In the genomic region with DNA sequence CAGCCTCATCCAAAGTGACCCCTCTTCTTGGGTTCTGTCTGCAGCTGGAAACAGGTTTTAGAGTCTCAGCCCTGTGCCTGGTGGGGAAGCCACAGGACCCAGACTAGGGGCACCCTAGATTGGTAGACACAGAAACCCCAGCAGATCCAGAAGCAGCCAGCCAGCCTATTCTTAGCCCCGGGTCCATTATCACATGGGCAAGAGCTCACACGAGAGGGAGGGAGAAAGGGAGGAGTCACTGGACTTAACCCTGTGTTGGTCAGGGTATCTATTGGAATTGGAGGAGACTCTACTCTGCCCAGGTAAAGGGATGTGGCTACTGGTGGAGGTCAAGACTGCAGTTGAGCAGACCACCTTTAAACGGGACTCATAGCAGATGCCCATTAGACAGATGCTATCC, we compare ENCODE assay signal across 16 mouse cellular contexts.
A peak's percentile ranks its signal among the peaks of the same experiment; 100 is the strongest.
DNase-seq lines count a peak whose midpoint lies in the region; ATAC-seq and TF ChIP-seq lines count a peak whose summit lies in the region.
"Had no signal": no experiment of that assay in that cellular context is flagged by ENCODE, and none has a peak within 500 bp of the region (broad histone marks: within the 10 kb centered on the region; RNA-seq: fewer than 3 reads in every experiment).

No protein-coding gene starts in this region.

- no peak overlapping the region for H3K4me3 ChIP-seq in heart, embryonic 13.5 days
- no peak overlapping the region for H3K4me3 ChIP-seq in lung, embryonic 16.5 days (ENCODE audit: low read length)
- H3K4me3 ChIP-seq in heart, embryonic 16.5 days (ENCODE audit: low read length): no peak overlapping the region
- peak overlapping the region; percentile 34 for H3K4me3 ChIP-seq in myocyte
- H3K4me3 ChIP-seq: embryonic facial prominence, embryonic 15.5 days; forebrain, embryonic 13.5 days; gastrocnemius, adult 2 months; neural tube, embryonic 15.5 days had no signal

- H3K27ac ChIP-seq in heart, embryonic 13.5 days (replicated peaks): peak overlapping the region; percentile 89
- peak overlapping the region; percentile 94 for H3K27ac ChIP-seq in lung, embryonic 16.5 days (ENCODE audit: low read length)
- peak overlapping the region; percentile 92 for H3K27ac ChIP-seq in heart, embryonic 16.5 days (ENCODE audit: low read length)
- H3K27ac ChIP-seq: embryonic facial prominence, embryonic 15.5 days; forebrain, embryonic 13.5 days; gastrocnemius, adult 2 months; neural tube, embryonic 15.5 days; stomach, postnatal 0 days had no signal

- peak overlapping the region; percentile 65 for H3K9ac ChIP-seq in heart, embryonic 13.5 days
- H3K9ac ChIP-seq in lung, embryonic 16.5 days (ENCODE audit: low read length): peak overlapping the region; percentile 39; the same call in 1 of the 2 replicates
- peak overlapping the region; percentile 49 for H3K9ac ChIP-seq in heart, embryonic 16.5 days (ENCODE audit: low read length)
- H3K9ac ChIP-seq: embryonic facial prominence, embryonic 15.5 days; forebrain, embryonic 13.5 days; neural tube, embryonic 15.5 days had no signal

- no peak for ATAC-seq in heart, embryonic 13.5 days (ENCODE audit: extremely low read depth, insufficient number of reproducible peaks, low FRiP score, low TSS enrichment)
- no peak for ATAC-seq in lung, embryonic 16.5 days (ENCODE audit: low read depth)
- peak; percentile 38; the same call in 1 of the 2 replicates for ATAC-seq in heart, embryonic 16.5 days (replicated peaks; ENCODE audit: extremely low read depth, insufficient read depth, low FRiP score)
- ATAC-seq: activated CD4-positive, CD25-positive, alpha-beta regulatory T cell, adult 4 months; CD4-positive, CD25-positive, alpha-beta regulatory T cell, adult 4 months; forebrain, embryonic 13.5 days had no signal

- peaks cover 91% of the 10 kb centered on the region for H3K4me1 ChIP-seq in heart, embryonic 13.5 days
- peaks cover 55% of the 10 kb centered on the region for H3K4me1 ChIP-seq in lung, embryonic 16.5 days (replicated peaks; ENCODE audit: control insufficient read depth, insufficient read depth, low read length)
- peaks cover 66% of the 10 kb centered on the region for H3K4me1 ChIP-seq in heart, embryonic 16.5 days (ENCODE audit: control insufficient read depth, insufficient read depth, low read length)

- H3K4me2 ChIP-seq in heart, embryonic 13.5 days: peak overlapping the region; percentile 51
- H3K4me2 ChIP-seq in lung, embryonic 16.5 days (ENCODE audit: low read depth, low read length): 0 out of 2 replicates have a peak overlapping the region, but pooled peaks have one; percentile 6
- H3K4me2 ChIP-seq in heart, embryonic 16.5 days (ENCODE audit: low read depth, low read length): peak overlapping the region; percentile 48
- peak overlapping the region; percentile 61 for H3K4me2 ChIP-seq in myocyte (ENCODE audit: low read depth)
- H3K4me2 ChIP-seq: forebrain, embryonic 13.5 days; neural tube, embryonic 15.5 days had no signal

- no peaks in the 10 kb centered on the region for H3K9me3 ChIP-seq in heart, embryonic 13.5 days
- H3K9me3 ChIP-seq in lung, embryonic 16.5 days (ENCODE audit: control insufficient read depth, low read length): no peaks in the 10 kb centered on the region
- H3K9me3 ChIP-seq in heart, embryonic 16.5 days (replicated peaks; ENCODE audit: control insufficient read depth, low read length): no peaks in the 10 kb centered on the region
- H3K9me3 ChIP-seq: embryonic facial prominence, embryonic 15.5 days; forebrain, embryonic 13.5 days; neural tube, embryonic 15.5 days had no signal

- H3K36me3 ChIP-seq in heart, embryonic 13.5 days: no peaks in the 10 kb centered on the region
- no peaks in the 10 kb centered on the region for H3K36me3 ChIP-seq in lung, embryonic 16.5 days (ENCODE audit: control insufficient read depth, insufficient read depth, low read length)
- no peaks in the 10 kb centered on the region for H3K36me3 ChIP-seq in heart, embryonic 16.5 days (ENCODE audit: control insufficient read depth, insufficient read depth)
- no peaks in the 10 kb centered on the region for H3K36me3 ChIP-seq in myocyte (ENCODE audit: control insufficient read depth, insufficient read depth)
- H3K36me3 ChIP-seq: embryonic facial prominence, embryonic 15.5 days; neural tube, embryonic 15.5 days had no signal

- intact Hi-C loops in heart, postnatal 36 days (cut with DNase I): no loop called here

- peak; percentile 18 for TF ChIP-seq POLR2A in myocyte (IDR thresholded peaks at IDR 0.05; ENCODE audit: insufficient read length, low read depth)

- H3K27me3 ChIP-seq in heart, embryonic 13.5 days (replicated peaks): no peaks in the 10 kb centered on the region; the same call in 1 of the 2 replicates
- no peaks in the 10 kb centered on the region for H3K27me3 ChIP-seq in lung, embryonic 16.5 days (ENCODE audit: control insufficient read depth, insufficient read depth, low read depth, low read length)
- H3K27me3 ChIP-seq in heart, embryonic 16.5 days (ENCODE audit: control insufficient read depth, insufficient read depth, low read length): no peaks in the 10 kb centered on the region
- H3K27me3 ChIP-seq in myocyte (ENCODE audit: control insufficient read depth, insufficient read depth, insufficient read length): no peaks in the 10 kb centered on the region
- H3K27me3 ChIP-seq: forebrain, embryonic 13.5 days; neural tube, embryonic 15.5 days had no signal

- no peaks in the 10 kb centered on the region for H3K79me2 ChIP-seq in myocyte (ENCODE audit: control insufficient read depth, insufficient read depth)

- DNase-seq in heart, postnatal 36 days: no peak
- no peak for DNase-seq in lung, postnatal 25 days (ENCODE audit: low spot score)
- DNase-seq in adrenal gland, adult 2 months: no peak
- DNase-seq in cerebellum, adult 18-20 months: no peak
- DNase-seq: cerebellum, adult 11-12 months; gastrocnemius, adult 2 months had no signal

- 21% methylated on average over 3 of the region's 3 CpGs for WGBS in heart, embryonic 13.5 days
- WGBS in lung, embryonic 16.5 days: 26% methylated on average over 3 of the region's 3 CpGs
- 14% methylated on average over 3 of the region's 3 CpGs for WGBS in heart, embryonic 16.5 days

- no peak overlapping the region for H3ac ChIP-seq in myocyte (ENCODE audit: control insufficient read depth, insufficient read length)

TF ChIP-seq in myocyte, 11 proteins besides CTCF, POLR2A, EP300 and RAD21:
- TF ChIP-seq SRF (IDR thresholded peaks at IDR 0.05; ENCODE audit: control insufficient read depth, insufficient read length, low read depth) (no peak), USF1 (IDR thresholded peaks at IDR 0.05; ENCODE audit: low read depth) (peak; percentile 84)

Comparison
In these comparisons a context has a peak if more than half of its experiments do, and no peak if none do; other contexts are left out.
1. H3K4me2 ChIP-seq: peak in every context shown above with its lines; median percentile 61 in myocyte; 51 in heart, embryonic 13.5 days; 48 in heart, embryonic 16.5 days; 6 in lung, embryonic 16.5 days.